Mouse (Mus musculus) hindbrain, embryonic 15.5 days (tissue): ENCODE measurements at regions not wholly inside any gene's neighbourhood (a gene's known extent, or its start where the extent isn't known, plus 50 kb on each side); places are given as distances from the start of the nearest gene placed in this dataset.

Experiments
- ATAC-seq: fragments of 200-750 bp; cut with Nextera tagmentation; 2 replicates; pipeline ENCODE4 v1.8.0; 2017; ENCODE audit warnings: low read depth, moderate number of reproducible peaks, moderate TSS enrichment; ENCODE audit not compliant: low FRiP score
- H3K27ac ChIP-seq: fragments of 300-500 bp; sonication (generic); replicated peaks from 2 replicates; pipeline ENCODE4 v1.5.1; 2015; ENCODE audit warnings: mild to moderate bottlenecking, inconsistent platforms
- H3K27me3 ChIP-seq: fragments of 300-500 bp; sonication (generic); 2 replicates; pipeline ENCODE4 v1.6.1; 2015; ENCODE audit warnings: control low read depth, inconsistent platforms
- H3K36me3 ChIP-seq: fragments of 300-500 bp; sonication (generic); 2 replicates; pipeline ENCODE4 v1.6.1; 2015; ENCODE audit warnings: control low read depth, inconsistent platforms
- H3K4me1 ChIP-seq: fragments of 300-500 bp; sonication (generic); replicated peaks from 2 replicates; pipeline ENCODE4 v1.6.1; 2015; ENCODE audit warnings: control low read depth, inconsistent platforms
- H3K4me2 ChIP-seq: fragments of 300-500 bp; sonication (generic); 2 replicates; pipeline ENCODE4 v1.6.1; 2015; ENCODE audit warnings: moderate library complexity, mild to moderate bottlenecking, inconsistent platforms
- H3K4me3 ChIP-seq: fragments of 300-500 bp; sonication (generic); 2 replicates; pipeline ENCODE4 v1.5.1; 2015; ENCODE audit warnings: mild to moderate bottlenecking, inconsistent platforms
- H3K9ac ChIP-seq: fragments of 300-500 bp; sonication (generic); 2 replicates; pipeline ENCODE4 v1.6.1; 2015; ENCODE audit warnings: inconsistent platforms
- H3K9me3 ChIP-seq: fragments of 300-500 bp; sonication (generic); 2 replicates; pipeline ENCODE4 v1.6.1; 2016; ENCODE audit warnings: control low read depth, inconsistent platforms
- WGBS: fragments of 180-500 bp; shearing (Covaris S2); methylation state at CpG from one replicate; pipeline ENCODE4 v1.1.7; 2015; 5-methylcytosine and 5-hydroxymethylcytosine counted together

GRCm38 (mm10) chr15:62222201-62222600 is 1299.4 kb upstream of the A1bg start:
- no peaks in the 10 kb centered on the region for H3K4me1 ChIP-seq
- no peaks in the 10 kb centered on the region for H3K27me3 ChIP-seq
- no peaks in the 10 kb centered on the region for H3K36me3 ChIP-seq
- WGBS, result 95% methylated on average over 6 of the region's 6 CpGs
- no peak overlapping the region for H3K9ac ChIP-seq
- H3K4me2 ChIP-seq, result no peak overlapping the region
- H3K4me3 ChIP-seq, result no peak overlapping the region
- H3K27ac ChIP-seq, result no peak overlapping the region
- no peaks in the 10 kb centered on the region for H3K9me3 ChIP-seq
- ATAC-seq, result no peak

- no peak overlapping the region for H3K4me2 ChIP-seq
- H3K4me3 ChIP-seq, result no peak overlapping the region
- H3K9ac ChIP-seq, result no peak overlapping the region
- H3K36me3 ChIP-seq, result no peaks in the 10 kb centered on the region
- ATAC-seq, result no peak
- no peaks in the 10 kb centered on the region for H3K9me3 ChIP-seq
- H3K4me1 ChIP-seq, result 0 out of 2 replicates have a peak, but pooled peaks cover 3% of the 10 kb centered on the region
- H3K27ac ChIP-seq, result no peak overlapping the region
- no peaks in the 10 kb centered on the region for H3K27me3 ChIP-seq
- 85% methylated on average over 8 of the region's 8 CpGs for WGBS
These were observed 1298.4 kb upstream of the A1bg start for GRCm38 (mm10) chr15:62221024-62221819.

- no peak for ATAC-seq
- Histone ChIP-seq H3K4me3 (no peak overlapping the region), H3K4me2 (no peak overlapping the region), H3K9ac (no peak overlapping the region), H3K27me3 (no peaks in the 10 kb centered on the region), H3K36me3 (no peaks in the 10 kb centered on the region), H3K4me1 (0 out of 2 replicates have a peak, but pooled peaks cover 3% of the 10 kb centered on the region), H3K27ac (no peak overlapping the region), H3K9me3 (no peaks in the 10 kb centered on the region)
- WGBS, result 91% methylated on average over 3 of the region's 3 CpGs
These were observed 1297.8 kb upstream of the A1bg start for GRCm38 (mm10) chr15:62220620-62221019.

- WGBS, result 95% methylated on average over 9 of the region's 9 CpGs
- H3K27ac ChIP-seq, result no peak overlapping the region
- ATAC-seq, result no peak
These were observed 1297.2 kb upstream of the A1bg start for GRCm38 (mm10) chr15:62219934-62220540.

GRCm38 (mm10) chr15:62218346-62219080 is 1295.7 kb upstream of the A1bg start:
- 0 out of 2 replicates have a peak, but pooled peaks cover 3% of the 10 kb centered on the region for H3K4me1 ChIP-seq
- ATAC-seq, result no peak
- no peaks in the 10 kb centered on the region for H3K9me3 ChIP-seq
- no peaks in the 10 kb centered on the region for H3K36me3 ChIP-seq
- WGBS, result 83% methylated on average over 21 of the region's 21 CpGs
- no peak overlapping the region for H3K4me3 ChIP-seq
- H3K27me3 ChIP-seq, result no peaks in the 10 kb centered on the region
- H3K9ac ChIP-seq, result no peak overlapping the region
- H3K27ac ChIP-seq, result no peak overlapping the region
- no peak overlapping the region for H3K4me2 ChIP-seq

More at GRCm38 (mm10) chr15:62219934-62220540, 1297.2 kb upstream of the A1bg start:
- no peak overlapping the region for H3K4me2 ChIP-seq
- H3K27me3 ChIP-seq, result no peaks in the 10 kb centered on the region
- no peak overlapping the region for H3K9ac ChIP-seq
- no peaks in the 10 kb centered on the region for H3K36me3 ChIP-seq
- H3K9me3 ChIP-seq, result no peaks in the 10 kb centered on the region
- H3K4me1 ChIP-seq, result 0 out of 2 replicates have a peak, but pooled peaks cover 3% of the 10 kb centered on the region
- H3K4me3 ChIP-seq, result no peak overlapping the region

- 41% methylated on average over 8 of the region's 8 CpGs for WGBS
These were observed 1294.1 kb upstream of the A1bg start for GRCm38 (mm10) chr15:62216688-62217477.

GRCm38 (mm10) chr15:62215616-62216398 is 1293.0 kb upstream of the A1bg start:
- H3K27ac ChIP-seq, result no peak overlapping the region
- no peak overlapping the region for H3K9ac ChIP-seq
- 0 out of 2 replicates have a peak, but pooled peaks cover 3% of the 10 kb centered on the region for H3K4me1 ChIP-seq
- ATAC-seq, result no peak
- 55% methylated on average over 8 of the region's 8 CpGs for WGBS
- no peaks in the 10 kb centered on the region for H3K36me3 ChIP-seq
- no peaks in the 10 kb centered on the region for H3K27me3 ChIP-seq
- H3K9me3 ChIP-seq, result no peaks in the 10 kb centered on the region
- H3K4me2 ChIP-seq, result no peak overlapping the region
- no peak overlapping the region for H3K4me3 ChIP-seq

More at GRCm38 (mm10) chr15:62216688-62217477, 1294.1 kb upstream of the A1bg start:
- Histone ChIP-seq H3K36me3 (no peaks in the 10 kb centered on the region), H3K27me3 (no peaks in the 10 kb centered on the region), H3K27ac (no peak overlapping the region), H3K4me1 (0 out of 2 replicates have a peak, but pooled peaks cover 3% of the 10 kb centered on the region), H3K4me2 (no peak overlapping the region), H3K9ac (no peak overlapping the region), H3K9me3 (no peaks in the 10 kb centered on the region), H3K4me3 (no peak overlapping the region)
- ATAC-seq, result no peak

GRCm38 (mm10) chr15:62214300-62214699 is 1291.5 kb upstream of the A1bg start:
- Histone ChIP-seq H3K4me3 (no peak overlapping the region), H3K36me3 (no peaks in the 10 kb centered on the region), H3K27ac (no peak overlapping the region), H3K9ac (no peak overlapping the region), H3K9me3 (no peaks in the 10 kb centered on the region), H3K4me2 (no peak overlapping the region), H3K27me3 (no peaks in the 10 kb centered on the region), H3K4me1 (0 out of 2 replicates have a peak, but pooled peaks cover 3% of the 10 kb centered on the region)
- WGBS, result 98% methylated on average over 4 of the region's 4 CpGs
- ATAC-seq, result no peak

GRCm38 (mm10) chr15:62212283-62212910 is 1289.6 kb upstream of the A1bg start:
- peak; percentile 48; the same call in 1 of the 2 replicates for ATAC-seq
- H3K27me3 ChIP-seq, result no peaks in the 10 kb centered on the region
- H3K4me3 ChIP-seq, result no peak overlapping the region
- no peaks in the 10 kb centered on the region for H3K36me3 ChIP-seq
- H3K4me1 ChIP-seq, result 0 out of 2 replicates have a peak, but pooled peaks cover 3% of the 10 kb centered on the region
- H3K27ac ChIP-seq, result no peak overlapping the region
- no peak overlapping the region for H3K4me2 ChIP-seq
- no peaks in the 10 kb centered on the region for H3K9me3 ChIP-seq
- 63% methylated on average over 5 of the region's 5 CpGs for WGBS
- no peak overlapping the region for H3K9ac ChIP-seq

- 67% methylated on average over 5 of the region's 5 CpGs for WGBS
- H3K4me3 ChIP-seq, result no peak overlapping the region
- H3K27me3 ChIP-seq, result no peaks in the 10 kb centered on the region
- no peak overlapping the region for H3K9ac ChIP-seq
- no peaks in the 10 kb centered on the region for H3K4me1 ChIP-seq
- H3K9me3 ChIP-seq, result no peaks in the 10 kb centered on the region
- no peak overlapping the region for H3K27ac ChIP-seq
- no peak for ATAC-seq
- H3K4me2 ChIP-seq, result no peak overlapping the region
- H3K36me3 ChIP-seq, result no peaks in the 10 kb centered on the region
These were observed 1287.2 kb upstream of the A1bg start for GRCm38 (mm10) chr15:62209881-62210481.
